Mouse (Mus musculus) cerebellum, adult 2 months (tissue): ENCODE results near the gene Mgmt.

Experiments used
- CTCF ChIP-seq: fragments of 200-500 bp; IDR thresholded peaks from 2 replicates; pipeline ENCODE4 v1.5.1; 2011; ENCODE audit warnings: low read depth, mild to moderate bottlenecking, control low read depth, low read length, moderate library complexity, borderline replicate concordance; ENCODE audit not compliant: insufficient read depth
- POLR2A ChIP-seq: fragments of 200-500 bp; IDR thresholded peaks from 2 replicates; pipeline ENCODE4 v1.6.1; 2011; ENCODE audit warnings: low read length, control low read depth, borderline replicate concordance; ENCODE audit not compliant: insufficient read depth

- TF ChIP-seq POLR2A (no peak), CTCF (no peak)
Measured at GRCm38 (mm10) chr7:137038946-137039320, 144.5 kb downstream of the Mgmt start.
